Mouse (Mus musculus): ENCODE measurements around the gene Prr13.

GRCm38 (mm10) chr15:102409286-102409685 is 49.5 kb upstream of the Prr13 start:
- no peak for TF ChIP-seq ZC3H11A (IDR thresholded peaks at IDR 0.05; ENCODE audit: borderline replicate concordance, low read depth, low read length)
- no peak for TF ChIP-seq ZNF384 (IDR thresholded peaks at IDR 0.05; ENCODE audit: low read depth, low read length)
- TF ChIP-seq HCFC1 (IDR thresholded peaks at IDR 0.05; ENCODE audit: borderline replicate concordance, insufficient read depth, low read length), result no peak
